Mouse (Mus musculus): Measurements from ENCODE around the gene Lst1.

DNA sequence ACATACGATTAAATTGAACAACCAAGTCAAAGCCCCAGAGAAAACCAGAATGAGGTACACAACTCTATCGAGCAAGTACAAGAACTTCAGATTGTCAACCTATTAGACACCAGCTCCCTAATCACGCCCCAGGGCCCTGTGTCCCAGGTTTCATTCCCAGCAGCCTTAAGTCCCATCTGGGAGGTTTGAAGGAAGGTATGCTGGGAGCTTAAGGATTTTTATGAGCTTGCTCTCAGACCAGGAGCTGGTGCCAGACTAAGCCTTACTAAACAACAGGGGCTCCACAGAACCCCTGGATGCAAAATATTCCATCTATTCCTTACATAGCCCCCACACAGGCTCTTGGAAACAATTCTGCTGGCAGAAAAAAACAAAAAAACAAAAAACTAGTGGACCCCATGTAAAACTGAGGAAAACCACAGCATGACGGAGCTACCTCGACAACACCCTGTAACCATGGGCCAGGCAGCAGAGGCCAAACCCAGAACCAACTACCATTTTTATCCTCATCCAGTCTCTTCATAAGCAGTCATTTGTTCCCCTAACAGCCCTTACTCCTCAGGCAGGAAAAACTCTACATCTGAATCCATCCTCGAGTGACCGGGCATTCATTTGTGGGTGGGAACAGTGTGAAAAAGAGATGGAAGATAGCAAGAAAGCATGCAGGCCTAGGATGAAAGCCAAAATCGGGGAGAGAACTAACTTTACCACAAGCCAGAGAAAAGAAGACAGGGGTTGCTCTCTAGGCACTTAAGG, 24.7 kb downstream of the Lst1 start:
- TF ChIP-seq CTCF (IDR thresholded peaks at IDR 0.05 in 2 of 3, conservative IDR thresholded peaks at IDR 0.05 in 1 of 3; ENCODE audit: control insufficient read depth in 1 of 3, insufficient read depth in 1 of 3, low read depth in 2 of 3, low read length in 3 of 3, poor library complexity in 1 of 3, severe bottlenecking in 1 of 3) (no peak), MYB (IDR thresholded peaks at IDR 0.05; ENCODE audit: low read depth, low read length) (no peak), CHD2 (IDR thresholded peaks at IDR 0.05; ENCODE audit: low read length) (no peak), E2F4 (IDR thresholded peaks at IDR 0.05; ENCODE audit: borderline replicate concordance, low read depth, low read length) (no peak), EP300 (IDR thresholded peaks at IDR 0.05; ENCODE audit: low read depth in 1 of 2, low read length in 2 of 2) (no peak), SMC3 (IDR thresholded peaks at IDR 0.05; ENCODE audit: low read depth, low read length) (no peak), UBTF (IDR thresholded peaks at IDR 0.05; ENCODE audit: borderline replicate concordance, insufficient read depth, low read depth, low read length) (no peak), POLR2A (IDR thresholded peaks at IDR 0.05; ENCODE audit: control insufficient read depth in 1 of 2, insufficient read depth in 1 of 2, low read depth in 1 of 2, low read length in 2 of 2, poor library complexity in 1 of 2) (no peak), ZMIZ1 (IDR thresholded peaks at IDR 0.05; ENCODE audit: low read depth, low read length) (no peak), HCFC1 (IDR thresholded peaks at IDR 0.05; ENCODE audit: low read depth, low read length) (0 out of 2 replicates have a peak, but pooled peaks have one; percentile 24), RCOR1 (IDR thresholded peaks at IDR 0.05; ENCODE audit: low read depth, low read length) (no peak), MXI1 (IDR thresholded peaks at IDR 0.05; ENCODE audit: low read depth, low read length) (peak; percentile 29; the same call in 1 of the 2 replicates), ZNF384 (IDR thresholded peaks at IDR 0.05; ENCODE audit: low read depth, low read length) (no peak), TAL1 (IDR thresholded peaks at IDR 0.05; ENCODE audit: low read length) (no peak)

All from MEL (cell line).